Mouse (Mus musculus): Measurements from ENCODE around the gene Wdr18.

Gene Wdr18

DNA sequence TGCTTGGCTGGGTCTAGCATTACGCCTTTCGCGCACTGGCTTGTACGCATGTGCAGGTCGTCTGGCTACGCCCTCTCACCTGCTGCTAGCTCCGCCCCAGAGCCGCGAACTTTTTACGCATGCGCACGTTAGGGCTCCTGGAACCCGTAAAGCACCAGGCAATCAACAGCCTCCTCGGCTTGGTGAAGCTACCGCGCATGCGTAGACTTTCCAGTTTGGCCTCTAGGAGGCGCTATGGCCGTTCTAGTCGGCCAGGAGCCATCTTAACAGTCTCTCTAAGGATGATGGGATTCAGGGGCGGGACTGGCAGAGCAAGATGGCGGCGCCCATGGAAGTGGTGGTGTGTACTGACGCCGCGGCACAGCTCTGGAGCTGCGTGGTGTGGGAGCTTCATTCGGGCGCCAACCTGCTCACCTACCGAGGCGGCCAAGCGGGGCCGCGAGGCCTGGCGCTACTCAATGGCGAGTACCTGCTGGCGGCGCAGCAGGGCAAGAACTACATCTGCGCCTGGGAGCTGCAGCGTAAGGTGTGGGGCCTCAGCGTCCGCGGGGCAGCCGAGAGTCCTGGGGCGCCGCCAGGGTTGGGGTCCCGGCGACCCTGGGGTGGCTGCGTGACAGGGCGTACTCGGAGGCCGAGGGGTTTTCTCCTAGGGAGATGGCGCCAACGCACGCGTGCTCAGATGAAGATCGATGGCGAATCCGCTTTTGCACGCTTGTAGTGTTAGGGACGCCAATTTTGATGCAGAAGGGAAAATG, at the start of gene Wdr18:
Wdr18 (plus strand) TSS at position 306 of the 755 bp plus-strand sequence.
- DNase-seq (ENCODE audit: low spot score in 2 of 2): peak; percentile 100

DNA sequence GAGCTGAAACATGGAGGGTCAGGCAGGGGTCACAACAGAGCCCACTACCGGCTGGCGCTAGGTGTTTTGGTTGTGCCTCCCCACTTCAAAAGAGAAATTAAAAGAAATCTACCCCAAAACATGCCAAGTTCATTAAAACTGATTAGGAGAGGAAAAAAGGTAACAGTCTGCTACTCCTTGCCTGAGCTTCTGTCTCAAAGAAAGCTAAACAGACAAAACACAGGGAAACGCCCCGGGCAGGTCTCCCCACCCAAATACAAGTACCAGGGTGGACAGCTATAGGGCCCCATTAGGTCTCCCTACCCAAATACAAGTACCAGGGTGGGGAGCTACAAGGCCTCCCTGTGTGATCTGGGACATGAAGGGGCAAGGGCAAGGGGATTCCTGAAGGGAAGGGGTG, 49.4 kb upstream of the Wdr18 start, which contains the start of gene Gm26602:
Gm26602 (plus strand) TSS at position 301 of the 400 bp plus-strand sequence.
- no peak for DNase-seq (ENCODE audit: low spot score in 2 of 2)

DNA sequence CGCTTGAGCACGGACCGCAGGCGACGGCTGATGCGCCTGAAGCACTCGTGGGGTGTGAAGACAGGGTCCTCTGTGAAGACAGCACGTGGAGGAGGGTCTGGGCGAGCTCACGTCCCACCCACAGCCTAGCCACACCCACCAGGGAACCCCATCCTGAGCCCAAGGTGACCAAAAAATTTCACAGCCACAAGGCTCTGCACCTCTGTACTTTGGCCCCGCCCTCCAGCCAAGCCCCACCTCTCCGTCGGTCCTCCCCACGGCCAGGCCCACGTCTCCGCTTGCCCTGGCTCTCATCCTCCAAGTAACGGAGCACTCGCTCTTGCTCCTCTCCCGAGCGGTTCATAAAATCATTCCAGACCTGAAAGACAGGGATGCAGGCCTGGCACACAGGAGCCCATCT, 47.5 kb upstream of the Wdr18 start:
- no peak for DNase-seq (ENCODE audit: low spot score in 2 of 2)

DNA sequence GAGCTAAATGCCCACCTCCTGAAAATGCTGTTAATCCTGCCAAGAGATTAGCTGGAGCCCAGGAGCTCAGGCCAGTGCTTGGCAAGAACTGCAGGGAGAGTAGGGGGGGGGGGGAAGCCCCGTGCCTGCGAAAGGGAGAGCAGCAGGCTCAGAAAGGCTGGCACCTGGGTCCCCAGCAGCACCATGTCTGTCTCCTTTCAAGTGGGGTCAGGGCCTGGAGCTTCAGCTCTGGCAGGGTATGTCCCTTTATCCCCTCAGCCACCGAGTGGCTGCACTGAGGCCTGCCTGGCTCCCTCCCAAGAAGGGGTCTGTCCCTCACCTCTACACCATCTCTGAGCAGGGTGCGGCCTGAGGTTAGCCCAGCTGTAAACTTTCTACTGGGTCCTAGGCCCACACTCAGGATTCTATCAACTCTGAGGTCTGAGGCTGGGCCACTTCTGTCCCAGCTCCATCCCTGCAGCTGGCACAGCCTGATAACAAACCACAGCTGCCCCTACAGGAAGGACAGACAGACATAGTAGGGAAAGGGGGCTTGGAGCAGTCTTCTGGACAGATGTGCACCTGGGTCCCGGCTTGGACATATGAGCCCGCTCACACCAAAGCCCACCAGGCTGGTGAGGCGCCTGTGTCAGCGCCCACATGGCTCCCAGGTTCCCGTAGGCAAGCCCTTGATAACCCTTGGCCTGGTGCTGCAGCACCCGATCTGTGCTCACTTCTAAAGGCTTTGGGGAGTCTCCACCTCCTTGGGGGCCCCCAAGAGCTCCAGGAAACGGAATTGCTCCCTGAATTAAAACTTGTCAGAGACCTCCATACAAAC, 45.6 kb upstream of the Wdr18 start:
- DNase-seq (ENCODE audit: low spot score in 2 of 2): no peak

DNA sequence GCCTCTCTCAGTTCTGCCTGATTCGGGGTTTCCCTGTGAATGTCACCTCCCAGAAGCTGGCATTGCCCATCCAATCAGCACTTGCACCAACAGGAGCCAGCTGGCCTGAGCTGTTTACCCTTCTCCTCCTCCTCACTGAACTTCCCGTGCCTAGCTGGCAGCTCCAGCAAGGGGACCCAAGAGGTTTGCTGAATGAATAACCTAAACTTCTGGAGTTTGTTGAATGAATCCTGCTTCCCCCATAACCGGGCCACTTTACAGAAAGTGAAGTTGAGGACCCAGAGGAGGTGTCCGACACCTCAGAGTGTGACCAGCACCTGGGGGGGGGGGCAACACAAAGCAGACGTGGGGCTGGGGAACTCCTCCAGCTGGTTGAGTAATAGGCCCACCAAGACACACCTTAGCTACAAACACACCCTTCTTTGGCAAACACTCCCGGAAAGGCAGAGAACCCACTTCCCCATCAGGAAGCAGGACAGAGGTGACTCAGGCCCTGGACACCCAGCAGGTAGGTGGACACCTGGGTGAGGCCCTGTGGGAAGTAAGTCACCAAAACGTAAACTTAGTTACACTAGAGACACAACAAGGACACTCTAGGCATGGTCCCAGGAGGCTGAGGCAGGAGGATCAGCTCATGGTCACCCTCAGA, 44.9 kb upstream of the Wdr18 start:
- DNase-seq (ENCODE audit: low spot score in 2 of 2): no peak

DNA sequence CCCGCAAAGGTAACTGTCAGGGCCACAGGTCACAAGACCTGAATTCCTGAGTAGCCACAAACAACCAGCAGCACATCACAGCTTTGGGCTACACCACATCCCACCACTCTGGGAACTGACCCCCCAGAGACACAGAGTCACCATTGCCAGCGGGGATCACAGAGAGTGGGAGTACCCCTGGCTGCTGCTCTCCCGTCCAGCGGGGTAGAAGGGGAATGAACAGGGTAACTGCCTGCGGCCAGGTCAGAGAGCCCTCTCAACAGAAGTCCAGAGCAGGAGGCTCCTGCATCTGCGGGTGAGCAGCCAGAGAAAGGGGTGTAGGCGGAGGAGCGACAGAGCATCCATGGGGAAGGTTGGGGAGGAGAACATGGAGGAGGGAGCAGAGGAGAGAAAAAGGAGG, 43.9 kb upstream of the Wdr18 start:
- no peak for DNase-seq (ENCODE audit: low spot score in 2 of 2)

DNA sequence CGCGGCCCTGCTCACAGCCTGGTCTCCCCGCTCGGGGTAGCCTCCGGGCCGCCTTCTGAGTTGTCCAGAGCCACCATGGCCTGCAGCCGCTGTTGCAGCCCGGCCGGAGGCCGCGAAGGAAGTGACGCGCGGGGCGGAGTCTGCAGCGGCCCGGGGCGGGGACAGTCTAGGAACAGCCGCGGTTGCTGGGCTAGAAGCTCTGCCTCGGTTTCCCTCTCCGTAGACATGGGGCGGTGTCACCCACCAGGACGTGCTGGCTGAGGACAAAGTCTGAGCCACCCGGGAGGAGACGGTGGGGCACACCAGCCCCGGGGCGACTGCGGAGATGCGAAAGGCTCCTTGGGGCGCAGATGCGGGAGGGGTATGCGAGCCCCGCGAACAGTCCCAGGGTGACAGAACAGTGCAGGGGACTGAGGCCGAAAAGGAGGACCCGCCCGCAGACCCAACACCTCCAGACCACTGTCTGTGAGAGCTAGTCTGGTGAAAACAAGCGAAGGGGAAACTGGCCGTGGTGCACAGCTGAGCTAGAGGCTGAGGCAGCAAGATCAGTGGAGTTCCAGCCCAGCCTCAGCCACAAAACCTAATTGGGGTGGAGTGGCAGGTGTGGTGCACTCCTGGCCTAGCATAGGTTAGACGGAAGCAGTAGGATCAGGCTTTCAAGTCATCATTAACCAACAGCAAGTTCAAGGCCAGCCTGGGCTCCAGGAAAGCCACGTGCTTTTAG, 43.0 kb upstream of the Wdr18 start, which contains the start of gene Kiss1r:
Kiss1r (plus strand) TSS at position 164 of the 724 bp plus-strand sequence.
- peak; percentile 82 to 89 for DNase-seq (ENCODE audit: low spot score in 2 of 2)

DNA sequence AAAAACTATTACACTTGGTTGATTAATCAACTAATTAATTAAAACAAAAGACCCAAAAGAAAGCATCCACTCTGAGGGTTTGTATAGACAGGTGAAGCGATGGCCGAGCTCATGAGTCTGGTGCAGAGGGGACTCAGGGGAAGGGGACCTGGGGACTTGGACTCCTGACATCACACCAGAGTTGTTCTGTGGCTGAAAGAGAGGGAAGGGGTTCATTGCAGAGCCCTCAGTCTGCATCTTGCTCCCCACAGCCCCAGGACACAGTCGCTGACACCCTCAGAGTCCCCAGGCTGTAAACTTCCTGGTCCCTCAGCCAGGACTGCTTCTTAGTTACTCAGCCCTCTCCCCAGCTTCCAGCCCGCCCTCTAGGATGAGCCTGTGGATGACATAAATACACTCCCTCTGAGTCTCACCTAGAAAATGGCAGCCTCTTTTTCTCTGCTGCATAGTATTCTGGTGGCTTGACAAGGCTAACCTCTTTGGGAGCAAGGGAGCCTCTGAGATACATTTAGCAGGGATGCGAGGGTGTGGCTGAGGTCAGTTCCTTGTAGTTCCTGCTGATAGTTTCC, 42.3 kb upstream of the Wdr18 start:
- no peak for DNase-seq (ENCODE audit: low spot score in 2 of 2)

DNA sequence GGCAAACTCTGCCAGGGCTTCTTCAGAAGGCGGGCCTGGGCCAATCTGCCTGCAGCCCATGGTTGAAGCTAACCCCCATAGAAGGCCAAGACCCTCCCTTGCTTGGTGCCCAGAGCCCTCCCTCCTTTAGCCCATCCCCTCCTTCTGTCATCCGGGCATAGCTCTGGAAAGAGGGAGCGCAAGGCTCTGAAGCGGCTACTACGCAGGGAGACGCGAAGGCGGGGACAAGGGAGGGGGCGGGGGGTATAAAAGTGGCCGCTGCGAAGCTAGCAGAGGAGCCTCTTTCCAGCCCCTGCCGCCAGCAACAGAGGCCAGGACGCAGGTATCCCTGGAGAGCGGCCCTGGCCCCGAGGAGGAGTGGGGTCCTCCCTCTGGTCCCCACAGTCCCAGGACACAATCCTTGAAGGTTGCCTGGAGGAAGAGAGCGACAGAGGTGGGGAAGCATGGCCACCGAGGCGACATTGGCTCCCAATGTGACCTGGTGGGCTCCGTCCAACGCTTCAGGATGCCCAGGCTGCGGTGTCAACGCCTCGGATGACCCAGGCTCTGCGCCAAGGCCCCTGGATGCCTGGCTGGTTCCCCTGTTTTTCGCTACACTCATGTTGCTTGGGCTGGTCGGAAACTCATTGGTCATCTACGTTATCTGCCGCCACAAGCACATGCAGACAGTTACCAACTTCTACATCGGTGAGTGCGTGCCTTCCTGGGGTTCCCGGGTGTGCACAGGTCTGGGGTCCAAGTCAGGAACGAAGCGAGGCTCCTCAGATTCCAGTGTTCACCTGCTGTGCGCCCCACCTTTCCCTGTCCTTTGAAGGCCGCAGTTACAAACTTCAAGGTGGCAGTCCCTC, 41.5 kb upstream of the Wdr18 start:
- no peak for DNase-seq (ENCODE audit: low spot score in 2 of 2)

DNA sequence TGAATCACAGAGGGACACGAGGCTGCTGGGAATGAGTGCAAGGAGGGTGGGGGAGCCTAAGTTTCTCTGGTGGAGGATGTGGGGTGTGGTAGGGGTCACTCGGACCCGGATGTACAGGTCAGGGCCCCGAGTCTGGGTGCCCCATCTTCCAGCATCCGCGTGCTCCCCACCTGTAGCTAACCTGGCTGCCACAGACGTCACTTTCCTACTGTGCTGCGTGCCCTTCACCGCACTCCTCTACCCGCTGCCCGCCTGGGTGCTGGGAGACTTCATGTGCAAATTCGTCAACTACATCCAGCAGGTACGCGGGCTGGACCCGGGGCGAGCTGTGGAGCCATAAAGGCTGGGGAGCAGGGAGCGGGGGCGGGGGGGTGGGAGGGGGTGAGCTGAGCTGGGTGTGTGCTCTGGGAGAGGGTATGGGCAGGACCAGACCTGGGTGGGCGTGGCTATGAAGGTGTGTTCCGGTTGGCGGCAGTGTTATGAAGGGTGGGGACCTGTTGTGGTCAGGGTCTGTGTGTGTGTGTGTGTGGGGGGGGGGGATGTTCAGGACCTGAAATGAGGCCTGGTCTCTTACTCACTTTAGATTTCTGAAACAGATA, 40.6 kb upstream of the Wdr18 start:
- no peak for DNase-seq (ENCODE audit: low spot score in 2 of 2)

DNA sequence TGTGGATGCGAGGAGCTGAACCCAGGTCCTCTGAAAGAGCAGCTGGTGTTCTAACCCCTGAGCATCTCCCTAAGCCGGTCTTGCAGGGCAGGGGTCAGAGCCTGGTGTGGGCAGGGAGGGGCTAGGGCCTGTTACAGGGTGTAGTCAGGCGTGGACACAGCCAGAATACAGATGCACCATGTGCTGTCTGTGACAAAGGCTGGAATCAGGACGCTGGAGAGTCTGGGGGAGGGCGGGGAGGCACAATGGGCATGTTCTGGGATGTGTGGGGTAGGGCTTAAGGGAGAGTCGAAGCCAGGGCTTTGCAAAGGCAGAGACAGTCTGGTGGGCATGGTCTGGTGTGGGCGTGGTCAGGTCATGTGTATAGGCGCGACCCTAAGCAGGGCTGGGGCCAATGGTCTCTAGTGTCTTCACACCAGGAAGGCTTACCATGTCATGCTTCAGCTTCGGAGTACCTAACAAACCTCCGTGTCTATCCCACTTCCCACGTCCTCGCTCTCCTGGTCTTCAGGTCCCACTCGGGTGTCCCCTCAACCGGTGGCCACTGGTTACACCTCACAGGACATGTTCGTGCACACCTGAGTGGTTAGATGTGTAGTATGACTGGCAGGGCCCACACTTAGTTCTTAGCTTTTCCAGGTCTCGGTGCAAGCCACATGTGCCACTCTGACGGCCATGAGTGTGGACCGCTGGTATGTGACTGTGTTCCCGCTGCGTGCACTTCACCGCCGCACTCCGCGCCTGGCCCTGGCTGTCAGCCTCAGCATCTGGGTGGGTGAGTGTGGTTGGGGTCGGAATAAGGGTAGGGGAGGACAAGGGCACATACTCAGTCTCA, 39.7 kb upstream of the Wdr18 start:
- no peak for DNase-seq (ENCODE audit: low spot score in 2 of 2)

DNA sequence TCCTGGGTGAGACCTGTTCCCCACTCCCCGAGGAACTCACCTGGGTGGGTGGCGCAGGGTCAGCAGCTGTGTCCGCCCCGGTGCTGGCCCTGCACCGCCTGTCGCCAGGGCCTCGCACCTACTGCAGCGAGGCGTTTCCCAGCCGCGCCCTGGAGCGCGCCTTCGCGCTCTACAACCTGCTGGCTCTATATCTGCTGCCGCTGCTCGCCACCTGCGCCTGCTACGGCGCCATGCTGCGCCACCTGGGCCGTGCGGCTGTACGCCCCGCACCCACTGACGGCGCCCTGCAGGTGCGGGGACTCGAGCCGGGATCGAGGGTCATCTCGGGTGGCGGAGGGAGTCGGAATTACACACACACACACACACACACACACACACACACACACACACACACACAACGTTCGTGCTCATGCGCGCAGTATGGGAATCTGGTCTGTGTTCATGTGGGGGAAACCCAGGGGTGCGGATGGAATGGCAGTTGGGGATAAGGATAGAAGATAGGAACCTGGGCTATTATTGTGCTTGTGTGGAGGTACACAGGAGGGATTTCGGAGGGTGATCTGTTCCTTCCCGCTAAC, 38.9 kb upstream of the Wdr18 start, which contains the start of gene R3hdm4:
R3hdm4 (minus strand) TSS at position 251 of the 578 bp plus-strand sequence.
- DNase-seq (ENCODE audit: low spot score in 2 of 2): no peak

DNA sequence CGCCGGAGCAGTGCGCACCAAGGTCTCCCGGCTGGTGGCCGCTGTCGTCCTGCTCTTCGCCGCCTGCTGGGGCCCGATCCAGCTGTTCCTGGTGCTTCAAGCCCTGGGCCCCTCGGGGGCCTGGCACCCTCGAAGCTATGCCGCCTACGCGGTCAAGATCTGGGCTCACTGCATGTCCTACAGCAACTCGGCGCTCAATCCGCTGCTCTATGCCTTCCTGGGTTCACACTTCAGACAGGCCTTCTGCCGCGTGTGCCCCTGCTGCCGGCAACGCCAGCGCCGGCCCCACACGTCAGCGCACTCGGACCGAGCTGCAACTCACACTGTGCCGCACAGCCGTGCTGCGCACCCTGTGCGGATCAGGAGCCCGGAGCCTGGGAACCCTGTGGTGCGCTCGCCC, 38.4 kb upstream of the Wdr18 start:
- DNase-seq (ENCODE audit: low spot score in 2 of 2): no peak

DNA sequence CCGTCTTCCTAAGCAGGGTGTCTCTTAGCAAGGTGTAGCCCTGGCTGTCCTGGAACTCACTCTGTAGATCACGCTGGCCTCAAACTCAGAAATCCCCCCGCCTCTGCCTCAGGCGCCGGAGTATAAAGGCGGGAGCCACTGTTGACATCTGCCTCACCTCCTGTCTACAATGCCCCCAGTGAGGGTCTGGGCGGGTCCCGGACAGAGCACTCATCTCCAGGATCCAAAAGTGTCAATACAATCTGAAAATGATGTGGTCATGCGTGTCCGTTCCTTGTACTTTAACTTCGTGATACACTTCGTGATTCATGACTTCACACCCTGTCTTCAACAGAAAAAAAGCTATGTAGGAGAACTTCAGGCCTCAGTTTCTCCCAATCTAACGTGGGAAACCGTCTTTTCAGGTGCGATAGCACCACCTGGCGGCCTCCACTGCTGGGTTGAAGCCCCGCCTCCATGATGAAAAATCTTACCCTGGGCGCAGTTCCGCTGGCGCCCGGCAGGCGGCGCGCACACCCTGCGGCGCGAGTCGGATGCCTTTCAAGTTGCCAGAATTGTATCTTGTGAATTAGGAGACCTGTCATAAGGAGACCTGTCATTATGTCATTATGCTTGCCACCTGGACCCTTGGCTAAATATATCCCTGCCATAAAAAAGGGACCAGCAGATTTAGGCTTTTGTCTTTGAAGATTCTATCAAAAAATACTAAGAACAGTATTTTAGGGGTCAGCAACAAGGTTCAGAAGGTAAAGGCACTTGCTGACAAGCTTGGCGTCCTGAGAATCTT, 34.8 kb upstream of the Wdr18 start:
- DNase-seq (ENCODE audit: low spot score in 2 of 2): peak; percentile 98 to 99

DNA sequence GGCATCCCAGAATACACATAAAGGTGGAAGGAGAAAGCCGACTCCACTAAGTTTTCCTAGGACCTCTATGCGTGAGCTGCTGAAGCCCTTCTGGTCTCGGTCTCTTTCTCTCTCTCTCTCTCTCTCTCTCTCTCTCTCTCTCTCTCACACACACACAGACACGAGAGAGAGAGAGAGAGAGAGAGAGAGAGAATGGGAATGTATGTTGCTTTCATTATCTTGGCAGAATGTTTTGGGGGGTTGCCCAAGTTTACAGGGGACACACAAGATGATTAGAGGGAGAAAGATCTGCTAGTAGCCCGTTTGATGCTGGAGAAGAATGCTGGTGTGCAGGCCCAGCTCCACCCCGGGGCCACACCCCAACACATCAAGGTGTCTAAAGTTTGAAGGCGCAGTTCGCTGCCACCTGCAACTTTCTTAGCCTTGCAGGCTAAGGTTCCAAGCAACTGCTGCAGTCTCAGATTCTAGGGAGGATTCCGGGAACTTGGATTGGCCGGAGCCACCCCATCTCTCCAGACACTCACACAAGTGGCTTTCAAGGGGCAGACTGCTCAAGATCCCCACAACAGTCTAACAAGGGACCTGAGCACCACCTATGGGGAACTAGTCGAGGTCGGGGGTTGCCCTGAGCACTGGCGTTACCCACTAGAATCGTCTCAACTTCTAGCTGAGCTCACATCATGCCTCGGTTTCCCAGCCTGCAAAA, 34.0 kb upstream of the Wdr18 start:
- DNase-seq (ENCODE audit: low spot score in 2 of 2): no peak

DNA sequence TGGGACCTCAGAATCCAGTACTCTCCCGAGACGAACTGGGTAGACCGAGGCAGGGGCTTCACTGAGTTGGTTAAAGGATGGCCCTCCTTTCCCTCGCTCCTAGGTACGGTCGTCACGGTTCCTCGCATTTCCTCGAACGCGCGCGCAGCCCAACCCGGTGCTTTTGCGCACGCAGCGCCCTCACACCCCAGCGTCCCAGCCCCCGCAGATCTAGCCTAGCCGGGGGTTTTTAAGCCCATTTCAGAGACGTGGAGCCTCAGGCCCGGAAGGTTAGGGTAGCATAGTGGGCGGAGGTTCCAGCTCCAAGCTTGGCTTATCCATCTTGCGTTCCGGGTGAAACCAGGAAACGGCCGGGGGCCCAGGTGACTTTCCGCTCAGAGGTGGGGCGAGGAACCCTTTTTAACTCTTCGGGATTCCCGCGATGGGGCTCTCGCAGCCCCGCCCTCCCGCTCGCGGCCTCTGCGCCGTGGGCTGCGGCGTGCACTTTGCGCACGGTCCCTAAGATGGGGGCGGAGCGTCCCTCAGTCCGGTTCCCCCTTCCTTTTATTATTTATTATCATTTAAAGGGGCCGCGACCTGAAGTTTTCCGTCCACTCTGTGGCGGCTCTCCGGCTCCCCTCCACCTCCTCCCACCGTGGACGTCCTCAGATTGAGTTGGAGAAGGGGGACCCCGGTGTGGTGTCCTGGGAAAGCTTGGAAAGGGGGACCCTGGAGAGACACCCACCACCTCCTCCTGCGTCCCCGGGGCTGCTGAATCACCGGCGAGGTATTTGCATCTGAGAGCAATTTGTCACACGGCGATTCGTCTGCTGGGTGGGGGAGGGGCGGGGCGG, 33.2 kb upstream of the Wdr18 start, which contains the start of gene Arid3a:
Arid3a (plus strand) TSS at position 553 of the 833 bp plus-strand sequence.
- peak; percentile 85 to 89 for DNase-seq (ENCODE audit: low spot score in 2 of 2)
